Mouse (Mus musculus) hindbrain, postnatal 0 days (tissue): ENCODE data around the gene Ccin. TPM values are rescaled to one million over a fixed set of nuclear protein-coding genes. Genes with fewer than 3 reads are reported as not detected.
A peak's percentile ranks its signal among the peaks of the same experiment; 100 is the strongest.

Experiments
- ATAC-seq: fragments of 200-750 bp; cut with Nextera tagmentation; 2 replicates; pipeline ENCODE4 v1.8.0; 2017; ENCODE audit warnings: mild to moderate bottlenecking, moderate TSS enrichment, moderate library complexity
- DNase-seq: peaks from one replicate; pipeline ENCODE4 v3.0.0-alpha.2; 2015; ENCODE audit warnings: low spot score
- H3K27ac ChIP-seq: fragments of 300-500 bp; sonication (generic); 2 replicates; pipeline ENCODE4 v1.5.1; 2014; ENCODE audit warnings: mild to moderate bottlenecking
- H3K27me3 ChIP-seq: fragments of 300-500 bp; sonication (generic); 2 replicates; pipeline ENCODE4 v1.6.1; 2014; ENCODE audit warnings: low read length, mixed read lengths; ENCODE audit not compliant: insufficient read depth
- H3K36me3 ChIP-seq: fragments of 300-500 bp; sonication (generic); 2 replicates; pipeline ENCODE4 v1.6.1; 2014; ENCODE audit warnings: low read length, mixed read lengths; ENCODE audit not compliant: insufficient read depth
- H3K4me1 ChIP-seq: fragments of 300-500 bp; sonication (generic); 2 replicates; pipeline ENCODE4 v1.6.1; 2014; ENCODE audit warnings: antibody characterized with exemption, low read length, mixed read lengths; ENCODE audit not compliant: insufficient read depth
- H3K4me2 ChIP-seq: fragments of 300-500 bp; sonication (generic); 2 replicates; pipeline ENCODE4 v1.6.1; 2014; ENCODE audit warnings: low read depth, mild to moderate bottlenecking, low read length, moderate library complexity, mixed read lengths
- H3K4me3 ChIP-seq: fragments of 300-500 bp; sonication (generic); 2 replicates; pipeline ENCODE4 v1.5.1; 2014; ENCODE audit warnings: low read length
- H3K9ac ChIP-seq: fragments of 300-500 bp; sonication (generic); replicated peaks from 2 replicates; pipeline ENCODE4 v1.6.1; 2014; ENCODE audit warnings: mild to moderate bottlenecking, low read length, moderate library complexity, mixed read lengths
- H3K9me3 ChIP-seq: fragments of 300-500 bp; sonication (generic); 2 replicates; pipeline ENCODE4 v1.6.1; 2016; ENCODE audit warnings: low read length, mixed read lengths
- CTCF ChIP-seq: IDR thresholded peaks from 2 replicates; pipeline ENCODE4 v1.5.1; 2016; ENCODE audit warnings: antibody characterized with exemption, control low read depth, low read depth
- WGBS: fragments of 180-500 bp; shearing (Covaris S2); extraction: QIAGEN DNeasy Blood & Tissue Kit; methylation state at CpG from one replicate; pipeline ENCODE4 v1.1.7; 2014; 5-methylcytosine and 5-hydroxymethylcytosine counted together
- polyA plus RNA-seq: library from polyadenylated mRNA; unstranded; fragments of >200 nt; fragmentation: Nextera tagmentation; extraction: Ambion mirVana; gene quantifications from 2 replicates; pipeline ENCODE4 v1.2.1, GENCODE M21; 2015
- total RNA-seq: library from RNA; depleted of rRNA; stranded (reverse); fragments of >200 nt; gene quantifications from 2 replicates; pipeline ENCODE4 v1.2.3, GENCODE M21; 2014

The Ccin gene
- total and polyA plus RNA-seq, 2 experiments from 2014 or later, result not detected

DNA sequence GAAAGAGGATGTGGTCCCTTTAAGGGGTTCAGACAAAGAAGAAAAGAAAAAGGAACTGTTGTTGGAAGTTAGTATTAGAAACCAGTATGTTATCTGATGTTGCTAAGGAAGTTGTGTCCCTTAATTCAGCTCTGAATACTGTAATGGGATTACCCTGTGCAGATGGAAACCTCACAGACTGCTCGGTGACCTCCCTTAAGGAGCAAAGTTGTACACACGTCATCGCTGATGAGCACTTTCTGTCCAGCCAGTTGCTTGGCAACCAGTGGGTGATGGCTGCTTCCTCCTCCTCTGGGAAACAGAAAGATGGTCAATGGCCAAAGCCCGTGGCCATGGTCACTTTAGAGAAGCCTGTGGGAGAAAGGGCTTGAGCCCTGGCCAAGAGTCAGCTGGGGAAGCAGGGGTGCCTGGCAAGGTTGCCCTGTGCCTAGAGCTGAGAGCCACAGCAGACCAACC lies 9.7 kb upstream of the Ccin start:
- H3K27ac ChIP-seq, result peak overlapping the region; percentile 20; the same call in 1 of the 2 replicates
- peaks cover 4% of the 10 kb centered on the region; the same call in 1 of the 2 replicates for H3K4me1 ChIP-seq
- no peak overlapping the region for H3K9ac ChIP-seq
- H3K4me3 ChIP-seq, result no peak overlapping the region
- no peak overlapping the region for H3K4me2 ChIP-seq
- TF ChIP-seq CTCF, result no peak
- WGBS, result 14% methylated on average over 4 of the region's 4 CpGs
- H3K27me3 ChIP-seq, result no peaks in the 10 kb centered on the region
- DNase-seq, result peak; percentile 72
- no peaks in the 10 kb centered on the region for H3K9me3 ChIP-seq
- no peaks in the 10 kb centered on the region for H3K36me3 ChIP-seq
- peak; percentile 62 for ATAC-seq

GRCm38 (mm10) chr4:43974914-43975616 lies 8.2 kb upstream of the Ccin start:
- Histone ChIP-seq H3K4me1 (no peaks in the 10 kb centered on the region), H3K27ac (no peak overlapping the region), H3K4me3 (no peak overlapping the region), H3K9ac (no peak overlapping the region), H3K4me2 (no peak overlapping the region), H3K9me3 (no peaks in the 10 kb centered on the region), H3K27me3 (no peaks in the 10 kb centered on the region), H3K36me3 (no peaks in the 10 kb centered on the region)
- 75% methylated on average over 10 of the region's 10 CpGs for WGBS
- DNase-seq, result no peak
- no peak for ATAC-seq
- no peak for TF ChIP-seq CTCF

DNA sequence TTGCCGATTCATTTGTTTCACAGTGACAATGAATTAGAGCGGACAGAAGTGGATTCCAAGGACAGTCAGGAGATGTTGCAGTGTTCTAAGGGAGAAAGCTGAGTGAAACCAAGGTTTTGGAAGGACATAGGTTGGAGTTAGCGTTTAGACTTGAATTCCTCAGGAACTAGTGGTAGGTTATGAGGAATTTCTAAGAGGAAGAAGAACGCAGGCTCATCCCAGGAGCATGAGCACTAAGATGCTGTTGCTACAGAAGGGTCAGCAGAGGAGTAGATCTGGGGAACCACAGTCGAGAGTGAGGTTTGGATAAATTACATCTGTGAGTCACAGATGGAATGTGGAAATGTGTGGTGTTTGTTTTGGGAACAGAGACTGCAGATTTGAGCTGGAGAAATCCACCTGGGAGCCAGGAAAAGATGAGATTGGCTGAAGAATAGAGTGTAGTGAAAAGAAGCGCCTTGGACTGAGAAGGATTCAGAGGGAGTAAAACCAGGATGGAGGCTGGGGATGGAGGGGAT lies 7.0 kb upstream of the Ccin start:
- Histone ChIP-seq H3K4me3 (no peak overlapping the region), H3K4me1 (no peaks in the 10 kb centered on the region), H3K27me3 (no peaks in the 10 kb centered on the region), H3K4me2 (no peak overlapping the region), H3K27ac (no peak overlapping the region), H3K9me3 (no peaks in the 10 kb centered on the region), H3K9ac (no peak overlapping the region), H3K36me3 (no peaks in the 10 kb centered on the region)
- 86% methylated on average over 6 of the region's 6 CpGs for WGBS
- no peak for DNase-seq
- TF ChIP-seq CTCF, result no peak
- ATAC-seq, result no peak

DNA sequence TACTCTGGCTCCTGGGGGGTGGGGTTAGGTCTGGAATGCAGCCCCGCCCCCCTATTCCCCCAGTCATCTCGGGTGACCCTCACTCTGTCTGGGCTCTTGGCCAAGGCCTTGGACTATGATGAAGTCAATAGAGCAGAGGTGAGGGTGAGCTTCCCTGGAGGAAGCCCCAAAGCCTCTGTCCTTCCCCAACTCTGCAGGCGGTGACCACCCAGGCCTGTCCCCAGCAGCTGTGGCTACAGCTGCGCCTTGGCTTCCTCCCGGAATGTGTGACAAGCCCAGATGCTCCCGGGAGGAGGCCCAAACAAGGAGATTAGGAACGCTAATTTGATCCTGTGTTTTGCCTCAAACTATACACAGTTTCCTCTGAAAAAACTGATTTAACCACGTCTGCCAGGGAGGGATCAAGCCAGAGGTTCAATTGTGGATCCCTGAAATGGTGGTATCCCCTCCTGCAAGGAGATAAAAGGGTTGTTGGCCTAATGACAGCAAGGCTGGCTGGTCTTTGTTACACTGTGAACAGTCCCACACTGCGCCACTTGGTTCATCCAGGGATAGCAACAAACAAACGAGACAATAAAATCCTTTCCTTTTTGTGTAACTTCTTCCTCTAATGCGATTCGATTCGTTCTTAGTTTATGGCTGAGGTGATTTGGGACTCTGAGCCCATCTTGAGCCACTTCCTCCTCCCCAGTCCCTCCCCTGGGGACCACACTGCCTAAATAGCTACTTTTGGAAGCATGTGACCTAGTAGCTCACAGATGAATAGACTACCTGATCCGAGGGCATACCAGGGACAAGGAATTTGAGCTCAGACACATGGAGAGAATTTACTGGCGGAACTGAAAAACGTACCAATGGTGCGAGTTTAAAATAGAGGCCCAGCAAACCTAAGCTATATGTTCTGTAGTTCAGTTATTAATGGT lies 4.5 kb upstream of the Ccin start:
- H3K4me3 ChIP-seq, result no peak overlapping the region
- H3K27ac ChIP-seq, result peak overlapping the region; percentile 56; the same call in 1 of the 2 replicates
- TF ChIP-seq CTCF, result no peak; the same call in 1 of the 2 replicates
- H3K36me3 ChIP-seq, result no peaks in the 10 kb centered on the region
- no peak overlapping the region for H3K9ac ChIP-seq
- H3K4me2 ChIP-seq, result no peak overlapping the region
- DNase-seq, result peak; percentile 54
- H3K4me1 ChIP-seq, result no peaks in the 10 kb centered on the region
- no peaks in the 10 kb centered on the region for H3K27me3 ChIP-seq
- ATAC-seq, result no peak
- H3K9me3 ChIP-seq, result no peaks in the 10 kb centered on the region
- 25% methylated on average over 17 of the region's 17 CpGs for WGBS

DNA sequence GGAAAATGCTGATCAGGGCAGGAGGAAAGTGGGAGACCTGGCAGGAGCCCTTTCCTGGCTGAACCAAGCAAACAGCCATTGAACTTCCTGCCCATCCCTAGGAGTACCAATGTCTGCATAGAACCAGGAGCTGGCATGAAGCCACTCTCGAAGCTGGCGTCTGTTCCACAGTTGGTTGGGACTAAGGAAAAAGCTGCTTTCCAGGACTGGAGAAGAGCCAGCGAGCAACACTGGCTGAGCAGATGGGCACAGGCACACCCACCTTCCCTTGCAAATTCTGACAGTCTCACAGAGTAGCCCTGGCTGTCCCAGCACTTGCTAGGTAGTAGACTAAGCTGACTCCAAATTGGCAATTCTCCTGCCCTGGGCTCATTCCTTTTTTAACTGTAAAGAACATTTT lies 3.5 kb upstream of the Ccin start:
- H3K9ac ChIP-seq, result no peak overlapping the region
- H3K4me1 ChIP-seq, result no peaks in the 10 kb centered on the region
- TF ChIP-seq CTCF, result no peak
- DNase-seq (peak; percentile 93), ATAC-seq (peak; percentile 56)
- H3K36me3 ChIP-seq, result no peaks in the 10 kb centered on the region
- no peak overlapping the region for H3K27ac ChIP-seq
- WGBS, result 25% methylated on average over 3 of the region's 3 CpGs
- no peak overlapping the region for H3K4me3 ChIP-seq
- no peak overlapping the region for H3K4me2 ChIP-seq
- no peaks in the 10 kb centered on the region for H3K9me3 ChIP-seq
- no peaks in the 10 kb centered on the region for H3K27me3 ChIP-seq

- no peak overlapping the region for H3K27ac ChIP-seq
- H3K9me3 ChIP-seq, result no peaks in the 10 kb centered on the region
- no peak for DNase-seq
- no peaks in the 10 kb centered on the region for H3K36me3 ChIP-seq
- no peaks in the 10 kb centered on the region for H3K27me3 ChIP-seq
- H3K4me3 ChIP-seq, result no peak overlapping the region
- no peak for TF ChIP-seq CTCF
- H3K9ac ChIP-seq, result no peak overlapping the region
- H3K4me1 ChIP-seq, result no peaks in the 10 kb centered on the region
- WGBS, result 76% methylated on average over 4 of the region's 4 CpGs
- no peak for ATAC-seq
- no peak overlapping the region for H3K4me2 ChIP-seq
These were observed 3.0 kb upstream of the Ccin start for GRCm38 (mm10) chr4:43980236-43980635.
